Mouse (Mus musculus) lung, postnatal 10 days (tissue): ENCODE results near the gene Rad51d.
"Not testable (repeated sequence)": the region's sequence is repeated elsewhere in the genome, so short reads cannot be mapped to it uniquely, and the experiment has no call there.

Source experiments
- DNase-seq: peaks from one replicate; pipeline ENCODE4 v3.0.0; 2021

Gene Rad51d

DNA sequence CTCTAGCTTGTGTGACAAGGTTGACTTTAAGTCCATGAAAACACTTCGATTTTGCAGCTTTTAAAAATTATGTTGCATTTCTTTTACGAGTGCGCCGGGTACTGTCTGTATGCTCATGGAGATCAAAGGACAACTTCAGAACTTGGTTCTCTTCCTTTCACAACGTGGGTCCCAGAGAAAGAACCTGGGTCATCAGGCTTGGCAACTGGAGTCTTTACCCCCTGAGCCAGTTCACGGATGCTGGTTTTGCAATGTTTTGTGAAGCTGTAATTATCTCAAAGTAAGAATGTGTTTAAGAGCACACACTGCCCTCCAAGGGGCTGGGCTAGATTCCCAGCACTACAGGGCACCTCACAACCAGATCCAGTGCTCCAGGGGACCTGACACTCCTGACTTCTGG lies 36.3 kb downstream of the Rad51d start:
- DNase-seq, result no peak

DNA sequence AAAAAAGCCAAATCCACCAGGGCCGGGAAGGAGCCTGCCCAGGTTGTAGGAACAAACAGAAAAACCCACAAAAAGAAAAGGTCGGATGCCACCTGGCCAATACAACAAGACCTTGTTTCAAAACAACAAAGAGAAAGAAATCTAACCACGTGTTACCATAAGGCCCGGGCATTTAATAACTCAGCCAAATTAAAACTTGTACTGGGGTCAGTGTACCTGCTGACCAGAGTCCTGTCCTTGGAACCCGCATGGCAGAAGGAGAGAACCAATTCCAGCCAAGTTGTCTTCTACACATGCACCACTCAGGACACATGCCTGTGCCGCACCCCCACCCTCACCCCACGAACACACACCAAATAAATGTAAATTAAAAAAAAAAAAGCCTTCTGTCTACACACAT lies 37.5 kb downstream of the Rad51d start:
- no peak for DNase-seq

DNA sequence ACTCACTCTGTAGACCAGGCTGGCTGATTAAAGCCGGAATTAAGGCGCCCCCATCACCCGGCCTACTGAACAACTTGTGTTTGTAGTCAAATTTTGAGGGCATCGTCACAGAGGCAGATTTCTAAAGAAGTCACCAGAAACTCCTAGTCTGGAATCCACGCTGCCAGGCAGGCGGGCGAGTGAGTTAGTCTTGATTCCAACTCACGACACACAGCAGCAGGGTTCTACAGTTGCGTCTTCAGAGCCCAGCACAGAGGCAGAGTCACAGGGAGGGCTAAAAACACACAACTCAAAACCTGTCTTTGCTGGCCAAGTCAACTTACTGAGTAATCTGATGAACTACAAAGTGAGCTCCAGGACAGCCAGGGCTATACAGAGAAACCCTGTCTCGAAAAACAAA lies 37.9 kb downstream of the Rad51d start:
- DNase-seq, result no peak

DNA sequence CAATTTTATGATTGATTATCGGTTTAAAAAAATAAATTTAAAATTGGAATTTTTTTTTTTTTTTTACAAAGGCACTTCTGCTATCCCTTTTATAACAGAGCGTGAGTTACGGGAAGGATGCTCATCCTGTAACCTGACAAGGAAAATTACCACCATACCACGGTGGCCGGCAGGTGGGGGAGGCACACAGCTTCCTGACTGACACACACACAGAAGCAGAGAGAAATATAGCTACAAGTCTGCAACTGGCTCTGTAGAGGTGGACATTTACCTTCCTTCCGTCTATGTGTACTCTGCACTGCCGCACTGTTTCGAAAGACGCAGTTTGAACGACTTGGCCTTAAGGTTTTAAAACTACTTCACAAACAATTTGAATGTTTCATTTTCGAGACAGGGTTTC lies 38.3 kb downstream of the Rad51d start:
- DNase-seq, result no peak

DNA sequence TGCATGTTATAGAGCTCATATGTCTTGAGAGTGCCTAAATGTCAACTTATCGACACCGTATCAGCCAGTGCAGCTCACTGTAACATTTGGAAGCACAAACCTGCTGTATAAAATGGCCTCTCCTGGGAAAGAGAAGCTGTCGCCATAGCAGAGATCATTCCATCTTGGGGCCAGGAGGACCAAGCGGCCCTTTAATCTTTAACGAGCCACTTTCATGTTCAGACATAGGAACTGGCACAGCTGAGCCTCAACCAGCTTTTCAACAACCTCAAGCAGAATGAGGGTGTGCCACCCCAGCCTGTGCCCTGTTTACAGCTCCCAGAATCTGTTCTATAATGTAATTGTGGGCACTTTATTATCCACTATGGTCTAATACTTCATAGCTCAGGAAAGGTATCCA lies 40.2 kb downstream of the Rad51d start:
- no peak for DNase-seq

DNA sequence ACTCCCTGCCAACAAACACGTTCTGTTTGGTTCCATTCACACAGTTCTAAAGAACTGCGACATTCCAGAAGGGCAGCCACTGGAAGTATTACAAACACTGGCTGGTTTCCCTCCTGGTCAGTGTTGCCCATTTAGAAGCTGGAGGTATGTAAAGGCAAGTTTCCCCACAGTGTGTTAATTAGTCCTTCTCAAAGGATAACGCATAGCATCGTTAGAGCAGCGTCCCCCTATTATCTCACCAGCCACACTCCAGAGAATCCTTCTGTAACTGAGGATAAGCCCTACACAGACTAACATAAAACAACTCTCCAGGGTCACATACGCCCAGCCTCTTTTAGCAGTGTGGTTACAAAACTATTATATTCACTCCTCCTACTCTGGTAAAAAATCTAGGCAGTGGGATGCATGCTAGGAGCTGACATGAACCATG lies 42.8 kb downstream of the Rad51d start:
- no peak for DNase-seq

DNA sequence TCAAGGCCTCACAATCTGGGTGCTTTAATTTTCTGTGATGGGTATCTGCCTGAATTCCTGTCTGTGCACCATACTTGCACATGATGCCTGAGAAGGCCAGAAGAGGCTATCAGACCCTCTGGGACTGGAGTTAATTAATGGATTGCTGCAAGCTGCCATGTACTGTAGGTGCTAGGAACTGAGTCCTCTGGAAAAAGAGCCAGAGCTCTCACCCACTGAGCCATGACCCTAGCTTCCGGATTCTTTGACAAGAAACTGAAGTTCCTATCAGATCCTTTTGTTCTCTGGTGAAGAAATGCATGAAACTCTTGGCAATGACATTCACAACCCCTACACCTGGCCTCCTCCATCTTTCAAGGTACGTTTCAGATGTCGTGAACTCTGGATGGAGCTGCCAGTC lies 43.5 kb downstream of the Rad51d start:
- DNase-seq, result no peak

DNA sequence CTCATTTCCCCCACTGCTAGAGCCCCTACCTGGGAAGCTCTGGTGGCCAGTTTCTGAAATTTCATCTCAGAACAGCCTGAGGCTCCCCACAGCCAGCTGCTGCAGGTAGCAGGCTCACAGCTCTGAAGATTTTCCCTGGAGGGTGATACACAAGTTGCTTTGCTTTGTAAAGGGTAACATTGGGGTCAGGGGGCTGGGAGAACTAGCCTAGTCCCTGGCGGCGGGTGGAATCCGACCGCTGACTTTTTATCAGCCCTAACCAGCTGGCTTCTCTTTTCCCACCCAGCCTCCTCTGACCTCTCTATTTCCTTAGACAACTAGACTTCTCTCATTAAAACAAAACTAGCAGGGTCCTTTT lies 44.4 kb downstream of the Rad51d start:
- DNase-seq, result no peak

DNA sequence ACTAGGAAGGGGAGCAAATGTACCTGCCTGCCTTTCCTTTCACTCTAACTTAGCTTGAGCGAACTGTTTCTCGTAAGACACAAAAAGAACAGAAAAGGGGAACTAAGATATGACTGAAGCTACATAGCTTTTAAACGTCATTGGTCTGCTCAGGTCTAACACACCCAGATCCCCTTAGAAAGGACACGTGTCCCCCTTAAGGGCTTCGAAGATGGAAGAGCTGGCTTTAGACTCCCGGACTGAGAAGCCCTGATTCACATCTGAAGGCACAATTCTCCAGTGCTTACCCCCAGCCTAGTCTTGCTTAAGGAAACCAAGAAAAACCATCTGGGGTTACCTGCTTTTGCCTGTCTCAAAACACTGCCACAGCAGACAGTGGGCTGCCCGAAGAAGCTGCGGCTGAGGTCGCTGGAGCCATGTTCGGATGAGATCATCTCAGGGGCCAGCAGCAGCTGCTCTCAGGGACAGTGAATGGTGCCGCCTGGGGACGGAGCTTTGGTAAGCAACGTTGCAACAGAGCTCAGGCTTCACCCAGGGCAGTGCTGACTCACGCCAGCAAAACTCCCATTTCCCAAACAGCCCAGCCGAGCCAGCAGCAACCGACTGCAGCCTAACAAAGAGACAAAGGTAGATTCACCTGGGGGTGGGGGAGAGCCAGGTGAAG lies 44.9 kb downstream of the Rad51d start:
- peak; percentile 78 for DNase-seq

DNA sequence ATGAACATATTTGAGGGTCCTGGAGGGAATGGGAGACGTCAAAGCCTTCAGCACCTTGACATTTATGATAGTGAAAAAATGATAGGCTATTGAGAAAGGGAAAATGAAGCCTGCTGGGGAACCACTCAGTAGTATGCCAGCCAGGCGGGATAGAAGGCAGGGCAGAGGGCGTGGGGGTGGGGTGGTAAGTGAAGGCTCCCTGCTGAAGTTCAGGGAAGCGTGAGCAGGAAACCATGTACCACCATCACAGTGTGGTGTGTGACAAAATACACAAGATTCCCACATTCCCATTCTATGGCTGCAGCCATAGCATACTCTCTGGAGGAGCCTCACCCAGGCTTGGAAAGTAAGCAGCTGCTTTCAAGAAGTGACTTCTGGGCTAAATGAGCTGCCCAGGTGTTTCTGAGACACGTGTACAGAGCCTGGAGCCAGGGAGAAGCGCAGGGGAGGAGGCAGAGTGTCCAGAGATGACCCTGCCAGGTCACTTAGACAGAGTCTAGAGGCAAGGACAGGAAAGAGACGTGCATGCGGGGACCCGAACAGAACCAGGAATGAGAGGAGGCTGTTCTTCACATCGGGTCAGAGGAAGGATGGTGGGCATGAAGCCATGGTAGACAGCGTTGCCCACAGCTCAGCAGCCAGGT lies 45.5 kb downstream of the Rad51d start:
- DNase-seq, result no peak

DNA sequence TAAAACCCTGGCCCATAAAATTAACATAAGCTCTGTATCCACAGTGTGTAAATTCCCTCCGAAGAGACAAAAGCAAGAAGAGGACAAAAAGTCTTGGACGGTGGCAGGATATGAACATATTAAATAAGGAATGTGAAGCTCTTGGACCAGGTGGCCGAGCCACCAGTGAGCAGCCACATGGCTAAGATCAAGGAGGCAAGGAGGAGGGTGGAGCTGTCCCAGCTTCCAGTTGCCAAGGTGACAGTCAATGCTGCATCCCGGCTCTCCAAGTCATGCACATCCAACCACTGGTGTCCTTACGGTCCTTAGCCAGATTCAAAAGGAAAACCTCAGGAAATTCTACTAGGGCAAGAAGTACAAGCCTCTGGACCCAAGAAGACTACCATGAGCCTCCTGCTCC lies 51.9 kb downstream of the Rad51d start:
- no peak for DNase-seq

DNA sequence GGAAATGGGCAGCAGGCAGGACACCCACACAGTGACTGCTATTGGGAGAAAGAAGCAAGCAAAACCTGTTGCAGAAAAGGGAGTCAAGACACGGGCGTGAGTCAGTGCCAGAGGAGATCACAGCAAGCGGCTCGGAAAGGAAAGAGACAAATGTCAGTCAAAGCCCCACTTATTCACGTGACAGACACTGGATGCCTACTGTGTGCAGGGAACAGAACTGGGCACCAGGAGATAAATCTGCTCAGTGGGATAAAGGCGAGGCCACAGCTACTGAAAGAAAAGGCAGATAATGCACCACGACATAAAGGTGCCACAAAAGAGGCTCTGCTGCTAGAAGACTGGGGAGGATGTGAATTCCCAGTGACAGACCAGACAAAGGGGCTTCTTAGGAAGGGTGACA lies 52.6 kb downstream of the Rad51d start:
- no peak for DNase-seq

DNA sequence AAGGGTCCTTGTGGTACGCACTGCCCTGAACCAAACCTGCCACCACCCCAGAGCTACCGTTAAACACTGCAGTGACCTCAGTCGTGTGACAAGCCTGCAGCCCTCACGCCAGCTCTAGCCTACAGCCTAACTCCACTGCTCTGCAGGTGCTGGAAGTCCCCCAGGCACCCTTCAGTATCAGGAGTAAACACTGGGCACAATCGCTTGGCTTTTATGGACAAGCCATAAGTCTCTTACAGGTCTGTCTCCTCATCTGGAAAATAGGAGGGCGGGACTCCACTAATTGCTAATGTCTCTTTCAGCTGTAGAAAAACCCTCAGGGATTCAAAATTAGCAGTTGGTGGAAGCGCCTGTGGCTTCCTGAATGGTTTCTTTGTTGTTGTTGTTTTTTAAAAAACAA lies 53.2 kb downstream of the Rad51d start:
- DNase-seq, result no peak

DNA sequence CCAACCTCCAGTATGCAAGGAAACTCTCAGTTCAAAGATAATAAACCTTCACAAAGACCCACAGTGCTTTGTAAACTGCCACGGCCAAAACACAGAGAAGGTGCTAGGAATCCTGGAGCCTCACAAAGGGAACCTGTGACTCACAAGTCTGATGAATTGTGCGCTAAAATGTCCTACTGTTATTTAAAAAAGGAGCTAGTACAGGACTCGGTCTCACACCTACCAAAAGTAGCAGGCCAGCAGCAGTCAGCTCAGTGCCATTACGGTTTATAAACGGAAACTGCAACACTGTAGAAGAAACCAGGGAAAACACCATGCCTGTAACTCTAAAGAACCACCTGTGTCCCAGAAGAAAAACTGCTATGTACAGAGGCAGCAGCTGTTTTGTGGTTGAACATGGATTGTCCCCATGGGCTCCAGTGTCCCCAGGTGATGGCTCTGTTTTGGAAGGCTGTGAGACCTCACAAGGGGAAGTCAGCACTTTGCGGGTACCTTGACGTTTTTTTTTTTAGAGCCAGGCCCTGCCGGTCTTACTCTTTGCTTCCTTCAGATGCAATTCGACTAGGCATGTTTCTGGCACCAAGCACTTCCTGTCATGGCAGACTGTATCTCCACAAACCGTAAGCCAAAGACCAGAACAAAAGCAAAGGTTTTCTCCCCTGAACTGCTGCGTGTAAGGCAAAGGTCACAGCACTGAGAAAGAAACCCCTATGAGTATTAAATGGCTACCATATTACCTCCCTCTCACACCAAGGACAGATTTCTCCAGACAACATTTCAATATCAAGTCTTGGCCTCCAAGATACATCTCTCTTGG lies 54.6 kb downstream of the Rad51d start:
- no peak for DNase-seq

DNA sequence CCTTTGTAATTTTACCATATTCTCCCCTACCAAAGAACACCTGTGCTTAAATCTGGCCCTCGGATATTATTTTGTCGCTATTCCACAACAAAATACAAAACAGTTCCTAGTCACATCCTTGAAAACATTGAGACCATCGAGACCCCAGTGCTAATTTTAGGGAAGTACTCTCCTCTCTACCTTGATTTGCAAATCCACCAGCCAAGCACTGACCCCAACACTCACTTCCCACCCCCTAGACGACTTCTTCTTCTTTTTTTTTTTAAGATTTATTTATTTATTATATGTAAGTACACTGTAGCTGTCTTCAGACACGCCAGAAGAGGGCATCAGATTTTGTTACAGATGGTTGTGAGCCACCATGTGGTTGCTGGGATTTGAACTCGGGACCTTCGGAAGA lies 56.1 kb downstream of the Rad51d start:
- not testable (repeated sequence) for DNase-seq

DNA sequence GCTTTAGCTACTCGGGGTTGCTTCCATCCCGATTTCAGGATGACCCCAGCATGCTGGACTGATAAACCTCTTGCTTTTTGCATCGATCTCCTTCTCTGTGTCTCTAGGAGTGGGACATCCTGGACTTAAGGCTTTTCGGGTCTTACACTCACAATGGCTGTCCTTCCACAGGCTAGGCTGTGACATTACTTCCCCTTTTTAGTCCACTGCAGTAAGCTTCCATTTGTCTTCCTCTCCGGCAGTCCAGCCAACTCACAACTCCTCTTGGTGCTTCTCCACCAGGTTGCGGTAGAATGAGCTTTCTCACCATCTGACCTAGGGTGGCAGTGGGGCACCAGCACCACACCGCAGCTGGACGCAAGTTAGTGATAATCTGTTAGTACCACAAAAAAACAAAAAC lies 56.5 kb downstream of the Rad51d start:
- DNase-seq, result no peak

DNA sequence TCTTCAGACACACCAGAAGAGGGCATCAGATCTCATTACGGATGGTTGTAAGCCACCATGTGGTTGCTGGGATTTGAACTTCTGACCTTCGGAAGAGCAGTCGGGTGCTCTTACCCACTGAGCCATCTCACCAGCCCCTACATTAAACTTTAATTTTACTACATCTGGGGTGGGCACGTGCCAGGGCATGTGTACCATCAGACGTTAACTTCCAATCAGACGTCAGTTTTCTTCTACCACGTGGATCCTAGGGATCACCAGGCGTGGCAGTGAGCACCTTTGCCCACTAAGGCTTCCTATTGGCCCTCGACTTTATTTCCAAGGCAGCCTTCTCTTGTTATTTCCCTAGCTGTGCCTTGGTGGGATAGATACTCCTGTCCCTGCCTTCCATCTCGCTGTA lies 58.0 kb downstream of the Rad51d start:
- not testable (repeated sequence) for DNase-seq

DNA sequence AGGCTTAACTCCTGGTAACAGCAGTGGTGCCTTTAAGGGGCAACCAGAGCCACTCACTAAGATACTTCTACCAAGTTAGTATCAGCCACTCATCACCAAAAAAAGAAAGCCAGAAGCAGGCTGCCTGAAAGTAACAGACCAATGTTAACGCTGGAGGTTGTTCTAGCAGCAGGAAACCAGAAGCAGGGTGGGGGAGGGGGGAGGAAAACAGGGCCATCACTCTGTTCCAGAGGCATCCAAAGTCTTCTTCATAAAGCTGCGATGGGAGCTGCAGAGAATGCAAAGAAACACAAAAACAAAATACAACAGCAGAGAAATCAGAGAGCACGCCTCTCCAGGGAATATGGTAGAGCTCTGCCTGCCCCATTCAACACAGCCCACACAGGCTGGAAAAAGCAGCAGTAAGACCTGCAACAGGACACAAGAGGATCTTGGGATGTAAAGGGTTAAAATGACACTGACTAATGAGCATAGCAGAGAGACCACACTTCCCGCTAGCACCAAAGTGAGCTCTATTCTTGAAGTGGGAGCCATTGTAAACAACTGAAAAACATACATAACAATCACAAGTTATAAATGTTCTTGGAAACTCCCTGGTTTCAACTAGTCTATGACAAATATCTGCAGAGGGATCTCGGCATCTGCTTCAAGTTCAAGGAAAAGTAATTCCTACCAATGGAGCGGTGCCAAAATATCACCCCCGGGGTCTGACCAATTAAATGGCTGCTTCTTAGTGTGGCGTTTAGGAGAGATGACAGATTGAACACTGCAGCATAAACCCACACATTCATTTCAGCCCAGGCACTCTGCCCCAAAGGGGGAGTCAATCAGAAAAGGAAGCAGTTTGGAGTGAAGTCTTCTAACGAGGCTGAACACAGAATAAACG lies 59.2 kb downstream of the Rad51d start:
- peak; percentile 29 for DNase-seq

DNA sequence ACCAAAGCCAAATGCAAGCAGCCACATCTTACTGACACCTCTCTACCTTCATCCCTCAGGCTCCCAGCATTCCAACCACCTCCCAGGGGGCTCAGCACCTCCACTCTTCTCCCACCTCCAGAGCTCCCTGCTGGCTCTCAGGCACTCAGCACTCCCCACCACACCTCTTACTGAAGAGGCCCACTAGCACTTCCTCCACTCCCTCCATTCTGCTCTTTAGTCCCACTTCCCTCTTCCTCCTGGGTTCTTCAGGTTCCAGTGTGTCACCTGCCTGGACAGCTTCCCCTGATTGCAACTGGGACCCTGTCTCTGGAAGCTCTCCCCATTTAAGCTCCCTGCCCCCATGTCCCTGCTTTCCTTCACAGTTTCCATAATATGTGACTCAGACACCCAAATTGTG lies 63.6 kb downstream of the Rad51d start:
- DNase-seq, result no peak
